In the genomic region with DNA sequence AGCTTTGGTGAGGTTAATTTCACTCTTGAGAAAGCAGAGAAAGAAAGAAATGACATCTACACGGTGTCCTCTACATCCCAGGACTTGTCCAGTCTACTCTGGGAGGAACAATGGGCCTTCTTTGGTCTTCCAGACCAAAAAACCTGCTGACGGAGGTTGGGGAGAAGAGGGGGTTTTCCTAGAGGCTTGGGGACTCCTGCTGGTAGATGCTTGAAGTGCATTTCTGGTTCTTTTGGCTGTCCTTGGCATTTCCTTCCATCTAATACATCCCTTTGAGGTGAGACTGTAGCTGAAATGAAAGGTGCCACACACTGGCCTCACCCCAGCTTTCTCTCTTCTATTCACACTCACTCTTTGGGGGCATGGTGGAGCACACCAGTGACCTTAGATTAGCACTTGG, we compare ENCODE assay signal across 8 mouse cellular contexts. TPM values are rescaled to one million over a fixed set of nuclear protein-coding genes. Genes with fewer than 3 reads are reported as not detected.
A peak's percentile ranks its signal among the peaks of the same experiment; 100 is the strongest.
DNase-seq lines count a peak whose midpoint lies in the region; ATAC-seq and TF ChIP-seq lines count a peak whose summit lies in the region.

No protein-coding gene starts in this region.

- no peaks in the 10 kb centered on the region for H3K4me1 ChIP-seq in heart, postnatal 0 days (ENCODE audit: control insufficient read depth, insufficient read depth)
- no peaks in the 10 kb centered on the region for H3K4me1 ChIP-seq in heart, embryonic 12.5 days (replicated peaks)
- no peaks in the 10 kb centered on the region for H3K4me1 ChIP-seq in hindbrain, embryonic 16.5 days (ENCODE audit: control insufficient read depth, insufficient read depth, low read depth, low read length)

- no peaks in the 10 kb centered on the region for H3K36me3 ChIP-seq in heart, postnatal 0 days (replicated peaks; ENCODE audit: control insufficient read depth, insufficient read depth, low read length)
- no peaks in the 10 kb centered on the region for H3K36me3 ChIP-seq in heart, embryonic 12.5 days
- no peaks in the 10 kb centered on the region for H3K36me3 ChIP-seq in hindbrain, embryonic 16.5 days (ENCODE audit: control insufficient read depth, insufficient read depth, low read length)

- H3K9ac ChIP-seq in heart, postnatal 0 days (replicated peaks; ENCODE audit: low read depth, low read length): no peak overlapping the region
- no peak overlapping the region for H3K9ac ChIP-seq in heart, embryonic 12.5 days
- no peak overlapping the region for H3K9ac ChIP-seq in hindbrain, embryonic 16.5 days (ENCODE audit: low read depth, low read length)

- TF ChIP-seq CTCF in heart, postnatal 0 days (IDR thresholded peaks at IDR 0.05; ENCODE audit: low read depth): peak; percentile 45

- ATAC-seq in heart, postnatal 0 days (ENCODE audit: insufficient read depth, low read depth): no peak
- no peak for ATAC-seq in heart, embryonic 12.5 days (ENCODE audit: insufficient number of reproducible peaks, low FRiP score)
- no peak for ATAC-seq in hindbrain, embryonic 16.5 days

- H3K27me3 ChIP-seq in heart, postnatal 0 days (ENCODE audit: control insufficient read depth, insufficient read depth, low read length): no peaks in the 10 kb centered on the region
- no peaks in the 10 kb centered on the region for H3K27me3 ChIP-seq in heart, embryonic 12.5 days (replicated peaks)
- H3K27me3 ChIP-seq in hindbrain, embryonic 16.5 days (replicated peaks; ENCODE audit: control insufficient read depth, insufficient read depth, low read length): no peaks in the 10 kb centered on the region

- H3K4me2 ChIP-seq in heart, postnatal 0 days (ENCODE audit: low read depth, low read length): no peak overlapping the region
- no peak overlapping the region for H3K4me2 ChIP-seq in heart, embryonic 12.5 days
- H3K4me2 ChIP-seq in hindbrain, embryonic 16.5 days (ENCODE audit: low read length): no peak overlapping the region

- H3K4me3 ChIP-seq in heart, postnatal 0 days (ENCODE audit: low read depth, low read length): no peak overlapping the region
- H3K4me3 ChIP-seq in heart, embryonic 12.5 days: no peak overlapping the region
- no peak overlapping the region for H3K4me3 ChIP-seq in hindbrain, embryonic 16.5 days (ENCODE audit: low read length)

- no peak overlapping the region for H3K27ac ChIP-seq in heart, postnatal 0 days (ENCODE audit: low read depth)
- no peak overlapping the region for H3K27ac ChIP-seq in heart, embryonic 12.5 days (ENCODE audit: poor library complexity, severe bottlenecking)
- H3K27ac ChIP-seq in hindbrain, embryonic 16.5 days (ENCODE audit: low read depth, low read length): no peak overlapping the region

- WGBS in heart, postnatal 0 days: 39% methylated on average over 2 of the region's 2 CpGs
- WGBS in heart, embryonic 12.5 days: 24% methylated on average over 2 of the region's 2 CpGs
- WGBS in hindbrain, embryonic 16.5 days: 30% methylated on average over 2 of the region's 2 CpGs

- no peak for TF ChIP-seq EP300 in heart, postnatal 0 days (IDR thresholded peaks at IDR 0.05; ENCODE audit: low read depth)

- H3K9me3 ChIP-seq in heart, postnatal 0 days (replicated peaks; ENCODE audit: control insufficient read depth, low read length): peaks cover 7% of the 10 kb centered on the region; the same call in 1 of the 2 replicates
- H3K9me3 ChIP-seq in heart, embryonic 12.5 days (replicated peaks): peaks cover 8% of the 10 kb centered on the region
- H3K9me3 ChIP-seq in hindbrain, embryonic 16.5 days (ENCODE audit: control insufficient read depth, low read length): peaks cover 4% of the 10 kb centered on the region; the same call in 1 of the 2 replicates

- DNase-seq in heart, postnatal 0 days (ENCODE audit: low spot score): no peak
- peak; percentile 43 for DNase-seq in right cerebral cortex, postnatal 14 days
- no peak for DNase-seq in right cerebral cortex, postnatal 36 days (ENCODE audit: low spot score in 2 of 2)
- peak; percentile 70 for DNase-seq in adrenal gland, postnatal 10 days
- peak; percentile 53 for DNase-seq in kidney, postnatal 14 days
- no peak for DNase-seq in B cell, adult 2 months

RNA-seq across cellular contexts. Expression of gene Rps24, which starts 57.1 kb away (rescaled TPM):
- total RNA-seq in heart, postnatal 0 days (2014; rRNA removed; ENCODE audit: low replicate concordance): 1,343 and 1,619 TPM in 2 replicates
- 690 and 717 TPM in 2 replicates for polyA plus RNA-seq in heart, postnatal 0 days (2015; fragmentation: Nextera tagmentation; extraction: Ambion mirVana)
- polyA plus RNA-seq in heart, embryonic 12.5 days (2016; fragmentation: Nextera tagmentation; extraction: Ambion mirVana): 836 and 843 TPM in 2 replicates
- total RNA-seq in adrenal gland, postnatal 10 days (2021): 1,000 to 10,000 TPM; 1,547 to 1,559 TPM
- 456 and 490 TPM in 2 replicates for polyA plus RNA-seq in hindbrain, embryonic 16.5 days (2015; fragmentation: Nextera tagmentation; extraction: Ambion mirVana)

RNA-seq across cellular contexts. Expression of gene Polr3a, which starts 57.2 kb away (rescaled TPM):
- 6.5 and 23.1 TPM in 2 replicates for total RNA-seq in heart, postnatal 0 days (2014; rRNA removed; ENCODE audit: low replicate concordance)
- polyA plus RNA-seq in heart, postnatal 0 days (2015; fragmentation: Nextera tagmentation; extraction: Ambion mirVana): 5.3 and 7.1 TPM in 2 replicates
- 12.8 and 15.3 TPM in 2 replicates for polyA plus RNA-seq in heart, embryonic 12.5 days (2016; fragmentation: Nextera tagmentation; extraction: Ambion mirVana)
- 10 to 100 TPM; 17.9 to 21.4 TPM for total RNA-seq in adrenal gland, postnatal 10 days (2021)
- 16.5 and 18.4 TPM in 2 replicates for polyA plus RNA-seq in hindbrain, embryonic 16.5 days (2015; fragmentation: Nextera tagmentation; extraction: Ambion mirVana)

Comparison
In these comparisons a context has a peak if more than half of its experiments do, and no peak if none do; other contexts are left out.
1. DNase-seq: peak in right cerebral cortex, postnatal 14 days (single experiment), adrenal gland, postnatal 10 days (single experiment) and kidney, postnatal 14 days (single experiment); none in heart, postnatal 0 days (single experiment), right cerebral cortex, postnatal 36 days (0 of 2) and B cell, adult 2 months (0 of 2).